Mouse (Mus musculus): ENCODE measurements around the gene 4933414I15Rik.

- TF ChIP-seq POLR2A (IDR thresholded peaks at IDR 0.05; ENCODE audit: insufficient read length, low read depth) (no peak), POLR2AphosphoS2 (IDR thresholded peaks at IDR 0.05; ENCODE audit: insufficient read length, low read depth) (no peak), TCF12 (IDR thresholded peaks at IDR 0.05; ENCODE audit: insufficient read depth, poor library complexity, severe bottlenecking) (no peak), CEBPB (IDR thresholded peaks at IDR 0.05; ENCODE audit: insufficient read depth, poor library complexity, severe bottlenecking) (no peak), REST (IDR thresholded peaks at IDR 0.05; ENCODE audit: insufficient read depth, insufficient read length) (no peak), MYOD1 (IDR thresholded peaks at IDR 0.05; ENCODE audit: control insufficient read depth in 1 of 3, insufficient read length in 2 of 3, low read depth in 2 of 3) (no peak), USF1 (IDR thresholded peaks at IDR 0.05; ENCODE audit: low read depth) (no peak), MAX (IDR thresholded peaks at IDR 0.05; ENCODE audit: low read depth) (no peak), E2F4 (IDR thresholded peaks at IDR 0.05; ENCODE audit: insufficient read depth) (no peak)
These were observed 13.0 kb downstream of the 4933414I15Rik start for GRCm38 (mm10) chr11:50930469-50931014.

Measured in myocyte (in vitro differentiated cells).